Mouse (Mus musculus): ENCODE measurements around the gene Zbtb45. TPM values are rescaled to one million over a fixed set of nuclear protein-coding genes. Genes with fewer than 3 reads are reported as not detected.

Gene Zbtb45
- polyA plus RNA-seq, 1 experiment from 2014 or later: 27.2 TPM

DNA sequence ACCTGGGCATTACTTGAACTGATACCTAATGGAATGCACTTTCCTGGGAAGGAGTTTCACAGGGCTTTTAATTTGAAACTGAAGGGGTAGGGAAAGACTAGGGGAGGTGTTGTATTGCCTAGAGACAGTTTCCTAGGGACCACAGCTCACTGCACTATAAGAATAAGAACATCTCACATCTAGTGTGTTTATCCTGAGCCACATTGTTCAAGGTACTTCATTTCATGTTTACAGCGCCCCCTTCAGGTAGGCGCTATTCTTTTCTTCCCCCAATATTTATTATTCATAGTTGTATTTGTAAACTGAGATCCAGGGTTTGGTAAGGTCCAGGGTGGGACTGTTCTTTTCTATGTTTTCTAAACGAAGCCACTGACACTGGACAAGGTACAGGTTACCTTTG lies 17.6 kb downstream of the Zbtb45 start:
- H3K27me3 ChIP-seq: no peaks in the 10 kb centered on the region
- H3K27ac ChIP-seq: no peak overlapping the region
- no peak overlapping the region for H3K4me2 ChIP-seq
- ATAC-seq (ENCODE audit: insufficient number of reproducible peaks, insufficient read depth, low FRiP score, low TSS enrichment, low read depth): no peak
- H3K9ac ChIP-seq: no peak overlapping the region
- no peaks in the 10 kb centered on the region for H3K4me1 ChIP-seq
- H3K9me3 ChIP-seq: no peaks in the 10 kb centered on the region
- no peaks in the 10 kb centered on the region for H3K36me3 ChIP-seq
- 4% methylated on average over 3 of the region's 3 CpGs for WGBS
- H3K4me3 ChIP-seq: no peak overlapping the region

DNA sequence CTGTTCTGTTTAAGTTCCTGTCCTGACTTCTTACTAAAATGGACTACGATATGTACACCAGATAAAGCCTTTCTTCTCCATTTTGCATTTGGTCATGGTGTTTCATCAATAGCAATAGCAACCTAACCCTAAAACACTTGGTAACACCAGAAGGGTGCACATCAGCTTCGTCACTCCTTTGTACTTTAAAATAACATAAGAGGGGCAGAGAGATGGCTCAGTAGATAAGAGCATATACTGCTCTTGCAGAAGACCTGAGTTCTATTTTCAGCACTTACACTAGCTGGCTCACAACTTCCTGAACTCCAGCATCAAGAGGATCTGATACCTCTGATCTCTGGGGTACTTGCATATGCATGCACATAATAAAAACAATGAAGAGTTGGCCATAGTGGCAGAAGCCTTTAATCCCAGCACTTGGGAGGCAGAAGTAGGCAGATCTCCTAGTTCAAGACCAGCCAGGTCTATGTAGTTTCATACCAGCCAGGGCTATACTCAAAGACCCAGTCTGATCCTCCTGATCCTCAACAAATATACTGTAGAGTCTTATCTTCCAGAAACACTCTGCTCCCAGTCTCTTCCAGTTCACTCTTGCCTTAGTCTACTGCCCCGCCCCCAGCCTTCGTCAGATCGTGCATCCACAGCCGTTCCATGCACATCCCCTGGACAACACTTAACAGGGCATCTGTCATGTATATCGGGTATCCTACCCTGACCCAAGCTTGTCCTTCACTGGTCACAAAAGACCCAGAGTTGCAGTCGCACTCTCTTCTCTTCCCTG lies 22.2 kb downstream of the Zbtb45 start:
- Histone ChIP-seq H3K9me3 (no peaks in the 10 kb centered on the region), H3K27me3 (no peaks in the 10 kb centered on the region), H3K4me2 (no peak overlapping the region), H3K27ac (no peak overlapping the region), H3K9ac (no peak overlapping the region), H3K36me3 (no peaks in the 10 kb centered on the region; the same call in 1 of the 2 replicates), H3K4me3 (no peak overlapping the region), H3K4me1 (no peaks in the 10 kb centered on the region)
- 82% methylated on average over 8 of the region's 8 CpGs for WGBS
- ATAC-seq (ENCODE audit: insufficient number of reproducible peaks, insufficient read depth, low FRiP score, low TSS enrichment, low read depth): no peak

DNA sequence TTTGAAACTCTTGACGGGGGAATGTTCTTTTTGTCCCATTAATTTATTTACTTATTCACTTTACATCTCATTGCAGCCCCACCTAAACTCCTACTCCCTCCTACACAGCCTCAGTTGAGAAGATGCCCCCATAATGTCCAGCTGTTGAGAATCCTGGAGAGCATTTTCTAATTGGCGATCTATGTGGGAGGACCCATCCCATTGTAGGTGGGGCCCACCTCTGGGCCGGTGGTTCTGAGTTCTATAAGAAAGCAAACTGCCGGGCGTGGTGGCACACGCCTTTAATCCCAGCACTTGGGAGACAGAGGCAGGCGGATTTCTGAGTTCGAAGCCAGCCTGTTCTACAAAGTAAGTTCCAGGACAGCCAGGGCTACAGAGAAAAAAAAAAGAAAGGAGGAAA lies 22.9 kb downstream of the Zbtb45 start:
- ATAC-seq (ENCODE audit: insufficient number of reproducible peaks, insufficient read depth, low FRiP score, low TSS enrichment, low read depth): no peak
- Histone ChIP-seq H3K4me2 (no peak overlapping the region), H3K4me1 (no peaks in the 10 kb centered on the region), H3K4me3 (no peak overlapping the region), H3K27me3 (no peaks in the 10 kb centered on the region), H3K36me3 (peaks cover 6% of the 10 kb centered on the region), H3K9me3 (no peaks in the 10 kb centered on the region), H3K9ac (no peak overlapping the region), H3K27ac (no peak overlapping the region)
- WGBS: 89% methylated on average over 8 of the region's 8 CpGs

DNA sequence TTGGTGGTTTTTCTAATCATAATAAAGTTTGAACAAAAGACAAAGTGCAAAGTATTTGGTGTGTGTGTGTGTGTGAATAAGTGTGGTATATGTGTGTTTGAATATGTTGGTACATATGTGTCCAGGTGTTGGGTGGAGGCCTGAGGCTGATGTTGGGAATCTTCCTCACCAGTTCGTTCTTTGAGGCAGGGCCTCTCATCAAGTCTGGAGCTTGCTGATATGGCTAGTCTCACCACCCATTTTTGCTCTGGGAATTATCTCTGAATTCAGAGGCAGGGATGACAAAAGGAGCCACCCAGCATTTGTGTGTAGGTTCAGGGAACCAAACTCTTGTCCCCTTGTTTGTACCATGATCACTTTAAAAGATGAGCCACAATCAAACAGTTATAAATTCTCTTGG lies 24.1 kb downstream of the Zbtb45 start:
- no peak for ATAC-seq (ENCODE audit: insufficient number of reproducible peaks, insufficient read depth, low FRiP score, low TSS enrichment, low read depth)
- no peak overlapping the region for H3K27ac ChIP-seq
- H3K9ac ChIP-seq: no peak overlapping the region
- H3K36me3 ChIP-seq: peaks cover 11% of the 10 kb centered on the region
- H3K4me3 ChIP-seq: no peak overlapping the region
- H3K4me1 ChIP-seq: no peaks in the 10 kb centered on the region
- H3K27me3 ChIP-seq: no peaks in the 10 kb centered on the region
- 81% methylated on average over 1 of the region's 1 CpGs for WGBS
- no peak overlapping the region for H3K4me2 ChIP-seq
- H3K9me3 ChIP-seq: no peaks in the 10 kb centered on the region

DNA sequence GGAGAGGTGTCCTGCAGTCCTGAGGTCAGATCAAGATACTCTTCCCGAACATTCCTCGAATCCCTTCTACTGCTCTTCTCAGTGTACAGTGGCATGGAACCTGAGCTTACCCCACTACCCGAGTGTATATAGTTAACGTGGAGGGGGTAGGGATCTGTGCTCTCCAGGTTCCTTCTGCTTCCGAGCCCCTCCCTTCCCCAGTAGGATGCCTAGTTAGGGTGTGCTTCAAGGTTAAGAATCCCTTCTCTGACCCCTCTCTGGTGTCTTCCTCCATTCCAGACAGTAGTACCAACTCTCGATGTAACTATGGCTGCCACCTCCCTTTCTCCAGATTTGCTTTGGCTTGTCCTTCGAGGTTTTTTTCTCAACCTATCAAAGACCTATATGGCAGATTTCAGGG lies 29.5 kb downstream of the Zbtb45 start:
- peaks cover 14% of the 10 kb centered on the region for H3K4me1 ChIP-seq
- WGBS: 91% methylated on average over 7 of the region's 7 CpGs
- H3K27me3 ChIP-seq: no peaks in the 10 kb centered on the region
- H3K27ac ChIP-seq: no peak overlapping the region
- no peak for ATAC-seq (ENCODE audit: insufficient number of reproducible peaks, insufficient read depth, low FRiP score, low TSS enrichment, low read depth)
- peaks cover 11% of the 10 kb centered on the region for H3K36me3 ChIP-seq
- no peak overlapping the region for H3K4me2 ChIP-seq
- no peak overlapping the region for H3K4me3 ChIP-seq
- H3K9me3 ChIP-seq: no peaks in the 10 kb centered on the region
- no peak overlapping the region for H3K9ac ChIP-seq

DNA sequence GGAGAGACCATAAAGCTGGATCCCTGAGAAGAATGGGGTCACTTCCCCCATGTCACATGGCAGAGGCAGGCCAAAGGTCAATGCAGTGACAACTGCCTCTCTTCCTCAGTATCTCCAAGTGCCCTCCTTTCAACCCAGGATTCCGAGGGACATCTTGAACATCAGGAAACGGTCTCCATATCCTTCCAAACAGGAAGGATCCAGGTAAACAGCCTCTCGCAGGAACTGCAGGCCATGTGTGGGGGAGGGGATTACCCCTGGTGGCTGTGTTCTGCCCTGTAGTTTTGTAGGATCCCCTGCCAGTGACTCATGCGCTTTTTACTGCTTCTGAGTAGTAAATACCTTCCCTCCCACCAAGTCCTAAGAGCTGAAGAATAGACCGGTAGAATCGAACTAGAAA lies 30.1 kb downstream of the Zbtb45 start:
- 69% methylated on average over 6 of the region's 6 CpGs for WGBS
- Histone ChIP-seq H3K4me2 (no peak overlapping the region), H3K27me3 (no peaks in the 10 kb centered on the region), H3K9ac (no peak overlapping the region), H3K27ac (no peak overlapping the region), H3K4me3 (no peak overlapping the region), H3K36me3 (peaks cover 11% of the 10 kb centered on the region), H3K9me3 (no peaks in the 10 kb centered on the region), H3K4me1 (peaks cover 14% of the 10 kb centered on the region)
- no peak for ATAC-seq (ENCODE audit: insufficient number of reproducible peaks, insufficient read depth, low FRiP score, low TSS enrichment, low read depth)

DNA sequence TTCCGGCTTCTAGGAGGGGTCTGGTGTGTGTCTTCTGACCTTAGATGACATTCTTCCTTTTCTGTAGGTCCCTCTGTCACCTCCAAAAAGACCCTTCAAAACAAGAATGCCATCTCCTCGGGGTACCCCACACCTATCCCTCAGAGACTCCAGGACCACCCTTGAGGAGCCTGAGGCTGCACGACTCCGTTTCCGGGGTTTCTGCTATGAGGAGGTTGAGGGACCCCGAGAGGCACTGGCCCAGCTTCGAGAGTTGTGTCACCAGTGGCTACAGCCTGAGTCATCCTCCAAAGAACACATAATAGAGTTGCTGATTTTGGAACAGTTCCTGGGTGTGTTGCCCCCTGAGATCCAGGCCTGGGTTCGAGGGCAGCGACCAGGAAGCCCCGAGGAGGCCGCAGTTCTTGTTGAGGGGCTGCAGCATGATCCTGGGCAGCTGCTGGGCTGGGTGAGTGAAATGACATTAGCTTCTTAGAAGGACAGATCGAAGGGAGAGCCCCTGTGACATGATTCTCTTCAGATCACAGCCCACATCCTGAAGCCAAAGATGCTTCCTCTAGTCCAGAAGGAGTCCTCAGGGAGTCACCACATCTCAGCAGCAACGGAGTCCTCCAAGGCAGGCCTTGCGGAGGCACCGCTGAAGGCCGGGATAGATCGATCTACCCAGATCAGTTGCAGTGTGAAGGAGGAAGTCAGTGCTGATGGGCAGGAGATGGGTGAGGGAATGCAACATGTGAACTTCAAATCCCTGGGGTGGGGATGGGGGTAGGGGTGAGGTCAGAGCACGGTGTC lies 30.7 kb downstream of the Zbtb45 start:
- 0 out of 2 replicates have a peak overlapping the region, but pooled peaks have one; percentile 76 for H3K9ac ChIP-seq
- H3K4me3 ChIP-seq: peak overlapping the region; percentile 63; the same call in 1 of the 2 replicates
- H3K27ac ChIP-seq: peak overlapping the region; percentile 94; the same call in 1 of the 2 replicates
- no peaks in the 10 kb centered on the region for H3K27me3 ChIP-seq
- H3K9me3 ChIP-seq: no peaks in the 10 kb centered on the region
- ATAC-seq (ENCODE audit: insufficient number of reproducible peaks, insufficient read depth, low FRiP score, low TSS enrichment, low read depth): no peak
- 84% methylated on average over 18 of the region's 18 CpGs for WGBS
- peak overlapping the region; percentile 78 for H3K4me2 ChIP-seq
- peaks cover 14% of the 10 kb centered on the region for H3K4me1 ChIP-seq
- H3K36me3 ChIP-seq: peaks cover 11% of the 10 kb centered on the region

DNA sequence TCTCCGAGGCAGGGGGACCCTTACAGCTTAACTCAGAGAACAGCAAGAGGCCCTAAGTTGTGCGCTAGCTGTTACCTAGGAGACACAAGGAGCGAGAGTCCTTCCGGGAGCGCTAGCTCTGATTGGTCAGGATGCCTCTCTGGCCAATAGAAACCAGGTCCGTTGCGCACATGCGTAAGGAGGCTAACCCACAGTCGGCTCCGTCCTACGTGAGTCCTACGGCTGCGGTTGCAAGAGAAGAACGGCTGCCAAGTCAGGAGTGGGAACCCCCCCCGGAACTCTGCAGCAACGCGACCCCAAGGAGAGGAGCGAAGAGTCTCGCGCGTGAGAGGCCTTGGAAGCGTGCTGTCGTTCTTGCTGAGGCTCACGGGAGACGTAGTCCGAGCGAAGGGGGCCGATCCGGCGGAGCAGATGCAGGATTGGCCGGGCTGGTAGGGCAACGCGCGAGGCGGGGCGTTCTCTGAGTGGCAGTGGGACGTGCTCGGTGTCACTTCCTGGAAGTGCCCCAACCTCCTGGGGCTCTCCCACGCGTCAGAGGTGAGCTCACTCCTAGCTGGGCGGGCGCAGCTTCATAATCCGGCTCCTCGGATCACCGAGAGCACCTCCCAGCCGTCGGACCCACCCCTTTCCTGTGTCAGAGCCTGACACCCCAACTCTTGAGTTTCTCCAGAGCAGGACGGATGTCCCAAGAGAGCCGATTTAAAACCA lies 32.0 kb downstream of the Zbtb45 start, which contains the start of gene Zfp446:
Gene Zfp446, plus strand, starts transcription at position 167 of the 708 bp plus-strand sequence.
- peak within 1 kb of the TSS; percentile 76 for H3K9ac ChIP-seq

DNA sequence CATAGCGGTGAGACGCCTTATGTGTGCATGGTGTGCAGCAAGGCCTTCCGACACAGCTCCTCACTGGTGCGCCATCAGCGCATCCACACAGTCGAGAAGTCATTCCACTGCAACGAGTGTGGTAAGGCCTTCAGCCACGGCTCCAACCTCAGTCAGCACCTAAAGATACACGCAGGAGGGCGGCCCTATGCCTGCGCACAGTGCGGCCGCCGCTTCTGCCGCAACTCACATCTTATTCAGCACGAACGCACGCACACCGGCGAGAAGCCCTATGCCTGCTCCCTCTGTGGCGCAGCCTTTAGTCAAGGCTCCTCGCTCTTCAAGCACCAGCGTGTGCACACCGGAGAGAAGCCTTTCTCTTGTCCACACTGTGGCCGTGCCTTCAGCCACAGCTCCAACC lies 38.9 kb downstream of the Zbtb45 start:
- Histone ChIP-seq H3K4me1 (peaks cover 11% of the 10 kb centered on the region), H3K4me2 (no peak overlapping the region), H3K27me3 (no peaks in the 10 kb centered on the region), H3K36me3 (peaks cover 49% of the 10 kb centered on the region), H3K4me3 (no peak overlapping the region), H3K27ac (no peak overlapping the region), H3K9me3 (no peaks in the 10 kb centered on the region), H3K9ac (no peak overlapping the region)
- ATAC-seq (ENCODE audit: insufficient number of reproducible peaks, insufficient read depth, low FRiP score, low TSS enrichment, low read depth): no peak
- 96% methylated on average over 25 of the region's 25 CpGs for WGBS

More for the DNA sequence above, 32.0 kb downstream of the Zbtb45 start, which contains the start of gene Zfp446:
- H3K27ac ChIP-seq: peak within 1 kb of the TSS; percentile 94
- peak; percentile 98 for ATAC-seq (ENCODE audit: insufficient number of reproducible peaks, insufficient read depth, low FRiP score, low TSS enrichment, low read depth)
- H3K4me2 ChIP-seq: peak within 1 kb of the TSS; percentile 78
- no peaks in the 10 kb centered on the region for H3K27me3 ChIP-seq
- under 1% methylated on average over 49 of the region's 49 CpGs for WGBS
- peak within 1 kb of the TSS; percentile 63 for H3K4me3 ChIP-seq
- H3K4me1 ChIP-seq: peaks cover 14% of the 10 kb centered on the region
- H3K36me3 ChIP-seq: peaks cover 16% of the 10 kb centered on the region
- no peaks in the 10 kb centered on the region for H3K9me3 ChIP-seq

DNA sequence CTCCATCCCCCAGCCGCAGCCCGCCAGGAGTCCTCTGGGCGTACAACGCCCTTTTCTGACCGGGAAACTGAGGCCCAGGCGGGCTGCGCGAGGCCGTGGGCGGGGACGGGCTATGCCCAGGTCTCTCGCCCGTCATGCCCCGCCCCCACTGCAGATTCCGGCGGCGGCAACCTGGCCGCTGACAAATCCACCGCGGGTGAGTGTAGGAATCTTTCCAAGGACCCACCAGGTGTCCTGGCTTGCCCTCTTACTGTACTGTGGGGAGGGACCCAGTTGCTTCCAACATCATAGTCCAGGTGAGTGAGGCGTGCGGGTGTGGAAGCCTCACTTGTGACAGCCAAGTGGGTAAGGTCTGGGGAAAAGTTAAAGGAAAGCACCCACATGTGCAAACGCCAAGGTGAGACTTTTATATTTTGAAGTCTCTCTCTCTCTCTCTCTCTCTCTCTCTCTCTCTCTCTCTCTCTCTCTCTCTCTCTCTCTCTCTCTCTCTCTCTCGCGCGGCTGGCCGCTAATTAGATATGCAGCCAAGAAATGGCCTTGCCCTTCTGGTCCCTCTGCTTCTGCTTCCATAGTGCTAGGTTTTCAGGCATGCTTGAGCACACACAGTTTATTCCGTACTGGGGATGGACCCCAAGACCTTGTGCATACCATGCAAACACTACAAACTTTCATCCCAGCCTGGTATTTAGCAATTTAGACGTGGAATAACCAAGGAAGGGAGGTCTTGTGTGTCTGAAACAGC lies 43.6 kb downstream of the Zbtb45 start:
- peak; percentile 34; the same call in 1 of the 2 replicates for ATAC-seq (ENCODE audit: insufficient number of reproducible peaks, insufficient read depth, low FRiP score, low TSS enrichment, low read depth)
- Histone ChIP-seq H3K4me1 (peaks cover 16% of the 10 kb centered on the region), H3K36me3 (peaks cover 28% of the 10 kb centered on the region), H3K9me3 (no peaks in the 10 kb centered on the region), H3K9ac (peak overlapping the region; percentile 87), H3K27ac (peak overlapping the region; percentile 89), H3K27me3 (no peaks in the 10 kb centered on the region), H3K4me3 (peak overlapping the region; percentile 79), H3K4me2 (peak overlapping the region; percentile 86)
- under 1% methylated on average over 29 of the region's 29 CpGs for WGBS

DNA sequence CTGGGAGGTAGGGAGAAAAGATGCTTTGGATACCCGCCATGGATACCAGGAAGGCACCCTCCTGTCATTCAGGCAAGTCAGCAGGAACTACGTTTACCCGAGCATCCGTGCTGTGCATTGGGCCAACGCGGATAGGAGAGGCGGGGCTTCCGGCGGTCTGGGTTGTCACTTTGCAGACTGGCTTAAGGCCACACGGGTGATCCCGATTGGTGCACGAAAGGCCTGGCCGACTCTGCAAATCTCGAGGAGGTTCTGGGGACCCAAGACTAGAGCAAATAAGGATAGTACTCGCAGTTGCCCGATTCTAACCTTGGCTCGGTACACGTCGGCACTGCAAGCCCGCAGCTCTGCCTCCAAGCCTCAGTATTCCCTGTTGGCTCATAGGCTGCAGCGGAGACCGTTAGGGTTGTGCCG lies 44.1 kb downstream of the Zbtb45 start, which contains the start of gene Zfp324:
Gene Zfp324, plus strand, starts transcription at position 161 of the 414 bp plus-strand sequence.
- ATAC-seq (ENCODE audit: insufficient number of reproducible peaks, insufficient read depth, low FRiP score, low TSS enrichment, low read depth): peak; percentile 84
- Histone ChIP-seq H3K9me3 (no peaks in the 10 kb centered on the region), H3K4me1 (peaks cover 16% of the 10 kb centered on the region), H3K27ac (peak within 1 kb of the TSS; percentile 89), H3K36me3 (peaks cover 23% of the 10 kb centered on the region), H3K4me2 (peak within 1 kb of the TSS; percentile 86), H3K9ac (peak within 1 kb of the TSS; percentile 87), H3K4me3 (peak within 1 kb of the TSS; percentile 79), H3K27me3 (no peaks in the 10 kb centered on the region)
- under 1% methylated on average over 23 of the region's 23 CpGs for WGBS
